Mouse (Mus musculus) adrenal gland, postnatal 4 days (tissue): ENCODE results near the gene E430018J23Rik. TPM values are rescaled to one million over a fixed set of nuclear protein-coding genes. Genes with fewer than 3 reads are reported as not detected.
"Not testable (repeated sequence)": the region's sequence is repeated elsewhere in the genome, so short reads cannot be mapped to it uniquely, and the experiment has no call there.

Experiments used
- DNase-seq, 2 experiments: peaks; one replicate each; pipeline ENCODE4 v3.0.0; 2021 to 2022; ENCODE audit warnings: low spot score in 2 of 2, mixed read lengths in 2 of 2
- long read RNA-seq, 2 experiments: library from polyadenylated mRNA; stranded (forward); transcript quantifications; one replicate each; pipeline ENCODE4 v2.0.0; 2021
- total RNA-seq, 2 experiments: library from RNA; stranded (reverse); gene quantifications; 2 replicates each; pipeline ENCODE4 v1.2.3; 2021

E430018J23Rik gene
- total RNA-seq = 10 to 100 TPM; 11.7 to 12.8 TPM
- long read RNA-seq, experiment 1, partial matches to known transcripts = 1 of 7 reads
- long read RNA-seq, experiment 1, other reads (novel, unspliced or antisense) = 2 of 7 reads
- long read RNA-seq, experiment 2, partial matches to known transcripts = 1 of 3 reads
- long read RNA-seq, experiment 2, other reads (novel, unspliced or antisense) = 2 of 3 reads

- DNase-seq = peak; percentile 76 to 91
Observed at GRCm38 (mm10) chr7:127393157-127393943, at the start of gene E430018J23Rik. TSS of gene E430018J23Rik (minus strand) at chr7:127393629.

DNA sequence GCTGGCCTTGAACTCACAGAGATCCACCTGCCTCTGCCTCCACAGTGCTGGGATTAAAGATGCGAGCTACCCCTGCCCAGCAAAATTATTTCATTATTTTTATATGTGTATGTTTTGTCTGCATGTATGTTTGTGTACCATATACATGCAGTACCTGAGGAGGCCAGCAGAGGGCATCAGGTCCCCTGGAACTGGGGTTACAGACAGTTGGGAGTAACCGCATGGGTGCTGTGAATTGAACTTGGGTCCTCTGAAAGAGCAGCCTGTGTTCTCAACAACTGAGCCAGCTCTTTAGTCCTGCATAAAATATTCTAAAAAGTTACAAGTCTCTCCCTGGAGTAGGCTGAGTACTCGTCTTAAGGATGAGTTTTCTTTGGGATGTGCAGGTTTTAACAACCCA is 44.3 kb upstream of the E430018J23Rik start:
- no peak for DNase-seq

DNA sequence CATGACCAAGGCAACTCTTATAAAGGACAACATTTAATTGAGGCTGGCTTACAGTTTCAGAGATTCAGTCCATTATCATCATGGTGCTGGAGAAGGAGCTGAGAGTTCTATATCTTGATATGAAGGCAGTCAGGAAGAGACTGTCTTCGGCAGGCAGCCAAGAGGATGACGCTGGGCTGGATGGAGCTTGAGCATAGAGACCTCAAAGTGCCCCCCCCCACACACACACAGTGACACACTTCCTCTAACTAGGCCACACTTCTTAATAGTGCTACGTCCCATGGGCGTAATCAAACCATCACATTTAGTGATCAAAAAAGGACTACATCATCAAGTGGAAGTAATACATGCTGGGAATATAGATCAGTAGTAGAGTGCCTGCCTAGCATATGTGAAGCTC is 41.8 kb upstream of the E430018J23Rik start:
- DNase-seq = no peak

DNA sequence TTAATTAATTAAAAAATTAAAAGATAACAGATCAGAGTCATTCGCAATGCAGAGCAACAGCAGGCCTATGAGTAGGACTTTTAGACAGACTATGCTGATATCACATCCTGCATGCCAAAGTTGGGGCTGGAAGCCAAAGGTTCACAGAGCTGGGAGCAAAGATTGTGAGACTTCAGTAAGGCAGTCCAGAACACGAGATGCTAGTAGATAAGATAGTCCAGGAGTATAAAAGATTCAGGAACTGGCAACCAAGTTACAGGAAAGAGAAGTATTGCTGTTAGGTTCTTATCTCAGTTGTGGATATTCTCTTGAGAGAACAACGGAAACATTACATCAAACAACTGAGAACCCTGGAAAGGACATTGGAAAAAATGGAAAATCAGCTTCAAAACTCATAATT is 32.9 kb upstream of the E430018J23Rik start:
- DNase-seq = no peak

GRCm38 (mm10) chr7:127425911-127426310 is 32.5 kb upstream of the E430018J23Rik start:
- DNase-seq = no peak

- no peak for DNase-seq
Observed at GRCm38 (mm10) chr7:127425291-127425690, 31.9 kb upstream of the E430018J23Rik start.

GRCm38 (mm10) chr7:127422247-127422646 is 28.8 kb upstream of the E430018J23Rik start:
- no peak for DNase-seq

DNA sequence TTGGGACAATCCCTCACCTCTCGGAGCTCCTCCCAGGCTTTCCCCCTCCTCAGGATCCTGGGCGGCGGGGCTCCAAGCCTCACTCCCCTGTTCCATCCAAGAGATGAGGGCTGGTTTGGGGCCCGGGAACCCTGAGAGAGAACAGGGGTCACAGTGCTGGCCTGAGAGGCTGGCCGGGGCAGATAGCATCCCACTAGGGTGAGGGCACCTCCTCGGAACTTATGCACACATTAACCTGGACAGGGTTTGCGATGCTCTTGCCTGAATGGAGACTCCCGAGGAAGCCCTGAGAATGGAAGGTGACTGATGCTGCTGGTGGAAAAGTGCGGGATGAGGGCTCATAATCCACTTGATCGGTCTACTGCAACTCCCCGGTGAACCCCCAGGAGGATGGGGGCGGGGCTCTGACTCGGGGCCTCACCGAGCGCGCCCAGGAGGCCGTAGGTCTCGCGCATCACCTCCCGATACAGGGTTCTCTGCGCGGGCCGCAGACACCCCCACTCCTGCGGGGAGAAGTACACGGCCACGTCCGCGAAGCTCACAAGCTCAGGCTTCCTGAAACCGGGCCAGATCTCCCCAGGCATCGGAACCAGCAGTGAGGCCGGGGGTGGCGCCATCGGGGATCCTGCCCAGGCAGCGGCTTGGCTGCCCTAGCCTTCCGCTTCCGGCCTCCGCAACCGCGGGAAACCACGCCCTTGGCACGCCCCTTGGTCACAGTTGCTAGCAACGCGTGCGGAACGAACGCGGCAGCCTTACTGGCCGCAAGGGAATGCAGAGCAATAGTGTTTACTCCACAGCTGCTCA is 28.2 kb upstream of the E430018J23Rik start, which contains the start of gene Zfp688:
Gene Zfp688 (minus strand): TSS at position 681 of the 804 bp plus-strand sequence.
- peak; percentile 88 to 92 for DNase-seq

GRCm38 (mm10) chr7:127411418-127411817 is 18.0 kb upstream of the E430018J23Rik start:
- DNase-seq = no peak

DNA sequence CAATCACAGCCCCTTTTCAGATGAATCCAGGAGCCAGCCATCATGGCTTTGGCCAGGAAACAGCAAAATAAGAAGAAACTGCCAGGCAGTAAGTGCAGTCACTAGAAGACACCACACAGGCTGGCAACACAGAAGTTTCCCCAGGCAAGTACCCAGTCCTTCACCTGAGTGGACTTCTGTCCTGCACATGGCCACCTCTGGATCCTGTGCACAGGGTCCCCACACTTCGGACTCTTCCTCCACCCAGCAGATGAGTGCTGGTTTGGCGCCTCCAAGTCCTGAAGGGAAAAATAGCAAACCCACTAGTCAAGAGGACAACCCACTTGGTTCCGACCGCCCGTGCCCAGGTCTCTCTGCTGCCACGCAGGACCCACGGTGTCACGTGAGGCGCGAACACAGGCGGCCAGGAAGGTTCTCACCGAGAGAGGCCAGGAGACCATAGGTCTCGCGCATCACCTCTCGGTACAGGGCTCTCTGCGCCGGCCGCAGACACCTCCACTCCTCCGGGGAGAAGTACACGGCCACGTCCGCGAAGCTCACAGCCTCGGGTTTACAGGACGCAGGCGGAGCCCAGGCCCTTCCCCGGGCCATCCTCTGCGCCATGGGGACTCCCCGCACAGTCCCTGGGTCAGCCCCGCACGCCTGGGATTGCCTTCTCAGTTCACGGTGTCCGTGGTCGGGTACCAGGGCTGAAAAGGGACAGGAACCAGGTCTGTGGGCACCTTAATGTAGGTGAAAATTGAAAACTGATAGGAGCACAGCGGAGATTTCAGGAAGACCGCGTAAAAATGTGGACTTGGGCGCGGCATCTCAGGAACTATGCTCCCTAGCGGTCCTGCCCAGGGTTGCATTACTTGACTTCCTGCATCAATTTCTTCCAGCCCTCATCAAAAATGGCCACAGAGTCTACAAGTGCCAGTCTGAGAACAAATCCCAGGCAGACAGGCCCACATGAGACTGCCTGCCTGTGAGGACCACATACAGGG is 12.9 kb upstream of the E430018J23Rik start, which contains the start of gene Zfp764:
Gene Zfp764 (minus strand): TSS at position 821 of the 986 bp plus-strand sequence.
- DNase-seq = peak; percentile 59 to 79

DNA sequence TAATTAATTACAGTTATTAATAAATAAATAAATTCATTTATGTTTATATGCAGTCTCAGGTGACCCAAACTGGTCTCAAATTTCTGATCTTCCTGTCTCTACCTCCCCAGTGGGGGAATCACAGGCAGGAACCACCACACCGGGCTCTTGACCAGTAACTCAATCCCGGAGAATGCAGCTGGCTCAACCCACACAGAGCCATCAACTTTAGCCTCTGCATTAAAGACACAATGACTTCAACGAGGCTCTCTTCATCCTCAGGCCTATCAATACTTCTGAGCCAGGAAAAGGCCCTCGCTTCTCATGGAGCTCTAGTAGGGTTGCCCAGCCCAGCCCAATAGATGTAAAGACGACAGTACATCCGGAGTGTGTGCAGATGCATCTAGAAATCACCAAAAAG is 10.7 kb upstream of the E430018J23Rik start:
- DNase-seq = not testable (repeated sequence)

DNA sequence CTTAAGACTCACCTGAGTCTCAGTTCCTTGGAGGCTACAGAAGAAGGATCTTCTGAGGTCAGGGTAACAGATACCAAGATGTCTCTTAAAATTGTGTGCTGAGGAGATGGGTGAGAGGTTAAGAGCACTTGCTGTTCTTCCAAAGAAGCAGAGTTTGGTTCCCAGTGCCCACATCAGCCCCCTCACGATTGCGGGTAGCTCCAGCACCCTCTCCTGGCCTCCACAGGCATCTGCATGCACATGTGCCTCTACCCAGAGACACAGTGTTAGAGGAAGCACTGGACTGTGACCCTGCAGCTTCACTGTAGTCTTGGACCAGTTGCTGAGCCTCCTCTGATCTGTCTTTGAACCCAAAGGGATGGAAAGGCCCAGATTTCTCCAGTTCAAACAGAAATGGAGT is 9.6 kb upstream of the E430018J23Rik start:
- DNase-seq = no peak

- no peak for DNase-seq
Observed at GRCm38 (mm10) chr7:127400355-127400754, 6.9 kb upstream of the E430018J23Rik start.

GRCm38 (mm10) chr7:127393944-127394333 is 510 bp upstream of the E430018J23Rik start:
- no peak for DNase-seq

- DNase-seq = no peak
Observed at GRCm38 (mm10) chr7:127392251-127392824, 1.1 kb downstream of the E430018J23Rik start.

DNA sequence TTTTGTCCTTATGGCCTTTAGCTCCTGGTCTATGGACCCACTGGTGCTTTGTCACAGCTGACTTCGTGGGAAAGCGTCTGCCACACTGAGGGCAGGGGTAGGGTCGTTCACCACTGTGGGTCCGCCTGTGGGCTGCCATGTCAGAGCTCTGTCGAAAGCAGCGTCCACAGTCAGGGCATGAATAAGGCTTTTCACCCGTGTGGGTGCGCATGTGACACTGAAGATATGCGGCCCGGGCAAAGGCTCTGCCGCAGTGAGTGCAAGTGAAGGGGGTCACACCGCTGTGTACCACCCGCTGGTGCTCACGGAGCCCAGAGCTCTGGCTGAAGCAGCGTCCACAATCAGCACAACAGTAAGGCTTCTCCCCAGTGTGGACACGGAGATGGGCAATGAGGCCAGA is 1.9 kb downstream of the E430018J23Rik start:
- no peak for DNase-seq

DNA sequence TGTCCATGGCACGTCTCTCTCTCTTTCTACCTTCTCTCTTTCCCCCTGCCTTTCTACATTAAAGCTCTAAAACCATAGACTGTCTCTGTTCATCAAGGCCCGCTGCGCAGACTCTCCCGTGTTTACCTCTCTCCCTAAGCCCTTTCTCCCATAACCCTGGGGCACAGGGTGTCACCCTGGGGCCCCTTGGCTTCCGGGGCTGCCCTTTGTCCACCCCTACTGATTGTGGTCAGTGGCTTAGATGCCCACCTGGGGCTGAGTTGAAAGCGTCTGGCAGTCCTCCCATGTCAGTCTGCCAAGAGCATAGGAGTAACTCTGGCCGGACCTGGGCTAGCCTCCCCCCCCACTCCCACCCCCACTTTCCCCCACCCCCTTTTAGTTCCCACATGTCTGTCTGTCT is 3.1 kb downstream of the E430018J23Rik start:
- DNase-seq = no peak

GRCm38 (mm10) chr7:127388201-127388600 is 5.2 kb downstream of the E430018J23Rik start:
- DNase-seq = not testable (repeated sequence)

DNA sequence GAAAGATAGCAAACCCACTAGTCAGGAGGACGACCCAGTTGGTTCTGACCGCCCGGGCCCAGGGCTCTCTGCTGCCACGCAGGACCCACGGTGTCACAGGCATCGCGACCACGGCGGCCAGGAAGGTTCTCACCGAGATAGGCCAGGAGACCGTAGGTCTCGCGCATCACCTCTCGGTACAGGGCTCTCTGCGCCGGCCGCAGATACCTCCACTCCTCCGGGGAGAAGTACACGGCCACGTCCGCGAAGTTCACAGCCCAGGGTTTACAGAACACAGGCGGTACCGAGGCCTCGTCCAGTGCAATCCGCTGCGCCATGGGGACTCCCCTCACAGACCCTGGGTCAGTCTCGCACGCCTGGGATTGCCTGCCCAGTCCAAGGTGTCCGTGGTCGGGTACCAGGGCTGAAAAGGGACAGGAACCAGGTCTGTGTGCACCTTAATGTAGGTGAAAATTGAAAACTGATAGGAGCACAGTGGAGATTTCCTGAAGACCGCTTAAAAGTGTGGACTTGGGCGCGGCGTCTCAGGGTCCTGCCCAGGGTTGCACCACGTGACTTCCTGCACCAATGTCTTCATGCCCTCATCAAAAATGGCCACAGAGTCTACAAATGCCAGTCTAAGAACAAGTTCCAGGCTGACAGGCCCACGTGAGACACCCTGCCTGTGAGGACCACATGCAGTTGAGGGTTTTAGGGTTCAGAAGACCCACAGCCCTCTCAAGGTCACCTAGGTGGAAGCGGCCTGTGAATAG is 6.6 kb downstream of the E430018J23Rik start, which contains the start of gene 9130019O22Rik:
Gene 9130019O22Rik (minus strand): TSS at position 526 of the 752 bp plus-strand sequence.
- DNase-seq = peak; percentile 56 to 76
